Mouse (Mus musculus): ENCODE measurements around the gene Speer4f2. TPM values are rescaled to one million over a fixed set of nuclear protein-coding genes. Genes with fewer than 3 reads are reported as not detected.

Speer4f2 gene
- total and polyA plus RNA-seq, 3 experiments, result not detected

- TF ChIP-seq ETS1 (IDR thresholded peaks at IDR 0.05; ENCODE audit: low read depth, low read length), result no peak
- no peak for TF ChIP-seq ELF1 (IDR thresholded peaks at IDR 0.05; ENCODE audit: low read depth, low read length)
- no peak for TF ChIP-seq SMC3 (IDR thresholded peaks at IDR 0.05; ENCODE audit: low read depth, low read length)
- no peak for TF ChIP-seq KAT2A (conservative IDR thresholded peaks at IDR 0.05; ENCODE audit: low read depth, low read length)
- no peak for TF ChIP-seq POLR2A (IDR thresholded peaks at IDR 0.05; ENCODE audit: control insufficient read depth in 1 of 2, insufficient read depth in 1 of 2, low read depth in 1 of 2, low read length in 2 of 2, poor library complexity in 1 of 2)
- no peak for TF ChIP-seq GABPA (IDR thresholded peaks at IDR 0.05; ENCODE audit: low read depth, low read length)
- TF ChIP-seq UBTF (IDR thresholded peaks at IDR 0.05; ENCODE audit: borderline replicate concordance, insufficient read depth, low read depth, low read length), result no peak
- no peak for TF ChIP-seq CHD2 (IDR thresholded peaks at IDR 0.05; ENCODE audit: low read length)
- no peak for TF ChIP-seq NELFE (IDR thresholded peaks at IDR 0.05; ENCODE audit: low read depth, low read length)
- Histone ChIP-seq H3K9me3 (replicated peaks; ENCODE audit: insufficient read depth, low read length) (no peaks in the 10 kb centered on the region), H3K27ac (ENCODE audit: control insufficient read depth, low read depth, low read length) (no peak overlapping the region), H3K27me3 (ENCODE audit: control insufficient read depth in 1 of 2, insufficient read depth in 2 of 2, low read length in 2 of 2) (peaks cover 0 to 1% of the 10 kb centered on the region in 2 experiments; a peak in 2 of 4 replicates), H3K79me2 (ENCODE audit: control insufficient read depth, insufficient read depth, low read length, poor library complexity) (no peaks in the 10 kb centered on the region), H3K4me1 (ENCODE audit: control insufficient read depth in 1 of 2, insufficient read depth in 2 of 2, low read length in 2 of 2) (no peaks in the 10 kb centered on the region), H3K4me3 (ENCODE audit: control insufficient read depth in 1 of 2, insufficient read depth in 1 of 2, low read depth in 2 of 2, low read length in 2 of 2) (no peak overlapping the region), H3K9ac (ENCODE audit: control insufficient read depth, low read depth, low read length, poor library complexity, severe bottlenecking) (no peak overlapping the region), H3K36me3 (ENCODE audit: control insufficient read depth in 1 of 2, insufficient read depth in 2 of 2, low read length in 2 of 2) (no peaks in the 10 kb centered on the region)
- DNase-seq (ENCODE audit: low read depth, low spot score), result no peak
Measured at GRCm38 (mm10) chr5:17422225-17422624, 49.2 kb downstream of the Speer4f2 start.

GRCm38 (mm10) chr5:17426930-17427329 lies 54.0 kb downstream of the Speer4f2 start:
- Histone ChIP-seq H3K4me1 (ENCODE audit: control insufficient read depth in 1 of 2, insufficient read depth in 2 of 2, low read length in 2 of 2) (no peaks in the 10 kb centered on the region), H3K4me3 (ENCODE audit: control insufficient read depth in 1 of 2, insufficient read depth in 1 of 2, low read depth in 2 of 2, low read length in 2 of 2) (no peak overlapping the region), H3K79me2 (ENCODE audit: control insufficient read depth, insufficient read depth, low read length, poor library complexity) (no peaks in the 10 kb centered on the region), H3K36me3 (ENCODE audit: control insufficient read depth in 1 of 2, insufficient read depth in 2 of 2, low read length in 2 of 2) (no peaks in the 10 kb centered on the region), H3K9me3 (replicated peaks; ENCODE audit: insufficient read depth, low read length) (no peaks in the 10 kb centered on the region), H3K27ac (ENCODE audit: control insufficient read depth, low read depth, low read length) (no peak overlapping the region), H3K9ac (ENCODE audit: control insufficient read depth, low read depth, low read length, poor library complexity, severe bottlenecking) (no peak overlapping the region), H3K27me3 (ENCODE audit: control insufficient read depth in 1 of 2, insufficient read depth in 2 of 2, low read length in 2 of 2) (no peaks in the 10 kb centered on the region; a peak in 1 of 4 replicates)
- DNase-seq (ENCODE audit: low read depth, low spot score), result no peak
- TF ChIP-seq MAZ (IDR thresholded peaks at IDR 0.05; ENCODE audit: low read depth, low read length) (no peak), RCOR1 (IDR thresholded peaks at IDR 0.05; ENCODE audit: low read depth, low read length) (no peak), ZKSCAN1 (IDR thresholded peaks at IDR 0.05; ENCODE audit: low read depth, low read length) (no peak)

Other genes with a start within 250 kb of the Speer4f2 start
- gene Speer4f1, start 102.9 kb downstream of the Speer4f2 start, total RNA-seq (2012; rRNA removed), result not detected in 2 replicates
- not detected for gene Speer4f1, start 102.9 kb downstream of the Speer4f2 start, polyA plus RNA-seq (2012; ENCODE audit: insufficient read depth in 1 of 2, insufficient read length in 2 of 2, low read depth in 1 of 2, low replicate concordance in 2 of 2, missing spikeins in 1 of 2)
- not detected in 2 replicates for gene Sema3c, start 201.1 kb downstream of the Speer4f2 start, total RNA-seq (2012; rRNA removed)
- gene Sema3c, start 201.1 kb downstream of the Speer4f2 start, polyA plus RNA-seq (2012; ENCODE audit: insufficient read depth in 1 of 2, insufficient read length in 2 of 2, low read depth in 1 of 2, low replicate concordance in 2 of 2, missing spikeins in 1 of 2), result not detected

Data from MEL (cell line).